Mouse (Mus musculus) megakaryocyte, embryonic 14.5 days (primary cell): Measurements from ENCODE around the gene Cep290.

Experiments used
- FLI1 ChIP-seq: IDR thresholded peaks from 2 replicates; pipeline ENCODE4 v1.6.1; 2012; ENCODE audit warnings: low read length, inconsistent platforms, mixed read lengths
- GATA1 ChIP-seq: IDR thresholded peaks from 3 replicates; pipeline ENCODE4 v1.6.1; 2012; ENCODE audit warnings: mixed read lengths, low read length, inconsistent platforms, borderline replicate concordance

DNA sequence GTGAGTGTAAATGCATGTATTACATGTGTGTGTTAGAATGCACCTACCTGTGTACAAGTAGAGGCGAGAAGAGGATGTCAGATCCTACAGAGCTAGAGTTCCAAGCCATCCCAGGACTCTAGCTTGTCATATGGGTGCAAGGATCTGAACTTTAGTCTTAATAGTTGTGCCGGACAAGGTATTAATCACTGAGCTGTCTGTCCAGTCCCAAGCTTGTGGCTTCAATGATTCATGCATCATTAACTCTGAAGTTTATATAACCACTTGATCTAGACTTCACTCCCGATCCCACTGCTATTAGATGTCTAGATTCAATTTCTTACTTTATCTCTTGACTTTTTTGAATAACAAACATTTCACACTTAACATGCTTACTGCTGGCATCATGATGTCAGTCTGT, 111.0 kb downstream of the Cep290 start:
- no peak for TF ChIP-seq GATA1
- no peak for TF ChIP-seq FLI1
